27 mouse cellular contexts compared by ENCODE assay signal in genomic region chr12:13518082-13518481, GRCm38 (mm10).
DNase-seq lines count a peak whose midpoint lies in the region; ATAC-seq and TF ChIP-seq lines count a peak whose summit lies in the region.
"Had no signal": no experiment of that assay in that cellular context is flagged by ENCODE, and none has a peak within 500 bp of the region (broad histone marks: within the 10 kb centered on the region; RNA-seq: fewer than 3 reads in every experiment).

No protein-coding gene starts in this region.

- peak overlapping the region; percentile 2 for H3K4me2 ChIP-seq in myocyte (ENCODE audit: low read depth)
- H3K4me2 ChIP-seq: forebrain, embryonic 13.5 days; hindbrain, embryonic 14.5 days; kidney, embryonic 15.5 days; limb, embryonic 12.5 days had no signal

- H3K79me2 ChIP-seq in MEL (ENCODE audit: control insufficient read depth, insufficient read depth, low read length, poor library complexity) = no peaks in the 10 kb centered on the region
- no peaks in the 10 kb centered on the region for H3K79me2 ChIP-seq in myocyte (ENCODE audit: control insufficient read depth, insufficient read depth)

- ATAC-seq in erythroblast, adult 5-6 weeks (replicated peaks; ENCODE audit: low FRiP score, poor library complexity, severe bottlenecking) = no peak
- ATAC-seq: forebrain, embryonic 13.5 days; intestine, embryonic 16.5 days; lung, postnatal 0 days; midbrain, embryonic 16.5 days had no signal

- no peaks in the 10 kb centered on the region for H3K4me1 ChIP-seq in MEL (ENCODE audit: control insufficient read depth in 1 of 2, insufficient read depth in 2 of 2, low read length in 2 of 2)
- H3K4me1 ChIP-seq: forebrain, embryonic 13.5 days; kidney, embryonic 15.5 days; limb, embryonic 12.5 days; midbrain, embryonic 10.5 days had no signal

- TF ChIP-seq CTCF in MEL (IDR thresholded peaks at IDR 0.05 in 2 of 3, conservative IDR thresholded peaks at IDR 0.05 in 1 of 3; ENCODE audit: control insufficient read depth in 1 of 3, insufficient read depth in 1 of 3, low read depth in 2 of 3, low read length in 3 of 3, poor library complexity in 1 of 3, severe bottlenecking in 1 of 3) = no peak

- H3K9ac ChIP-seq in MEL (ENCODE audit: control insufficient read depth, low read depth, low read length, poor library complexity, severe bottlenecking) = no peak overlapping the region
- H3K9ac ChIP-seq: forebrain, embryonic 13.5 days; hindbrain, embryonic 14.5 days; kidney, embryonic 15.5 days; limb, embryonic 12.5 days had no signal

- TF ChIP-seq EP300 in MEL (IDR thresholded peaks at IDR 0.05; ENCODE audit: low read depth in 1 of 2, low read length in 2 of 2) = no peak

- no peaks in the 10 kb centered on the region for H3K9me3 ChIP-seq in MEL (replicated peaks; ENCODE audit: insufficient read depth, low read length)
- H3K9me3 ChIP-seq: forebrain, embryonic 13.5 days; kidney, embryonic 15.5 days; limb, embryonic 12.5 days; midbrain, embryonic 10.5 days had no signal

- H3K4me3 ChIP-seq in MEL (ENCODE audit: control insufficient read depth in 1 of 2, insufficient read depth in 1 of 2, low read depth in 2 of 2, low read length in 2 of 2) = no peak overlapping the region
- no peak overlapping the region for H3K4me3 ChIP-seq in myocyte
- H3K4me3 ChIP-seq: forebrain, embryonic 13.5 days; heart, adult 2 months; kidney, embryonic 15.5 days; limb, embryonic 12.5 days; midbrain, embryonic 10.5 days had no signal

- TF ChIP-seq RAD21 in MEL (IDR thresholded peaks at IDR 0.05; ENCODE audit: low read depth, low read length) = no peak

- H3K36me3 ChIP-seq in MEL (ENCODE audit: control insufficient read depth in 1 of 2, insufficient read depth in 2 of 2, low read length in 2 of 2) (peaks cover 0 to 2% of the 10 kb centered on the region in 2 experiments; a peak in 2 of 4 replicates), myocyte (ENCODE audit: control insufficient read depth, insufficient read depth) (peaks cover 1% of the 10 kb centered on the region)

- peak; percentile 28 for DNase-seq in heart, adult 11 months
- no peak for DNase-seq in heart, postnatal 4 days
- DNase-seq in MEL (ENCODE audit: low read depth, low spot score) = peak; percentile 45
- DNase-seq in induced T-regulatory cell, adult 2 months (ENCODE audit: low read depth) = peak; percentile 63
- no peak for DNase-seq in urinary bladder, adult 2 months (ENCODE audit: low spot score)
- DNase-seq in frontal cortex, postnatal 10 days (ENCODE audit: low spot score in 2 of 2) = no peak
- DNase-seq: adrenal gland, adult 2 months; B cell, adult 2 months; cerebellum, adult 11-12 months; cerebellum, postnatal 25 days; gastrocnemius, postnatal 14 days; heart, adult 2 months; heart, postnatal 36 days; kidney, postnatal 36 days; thymus, adult 18-20 months; thymus, postnatal 4 days had no signal

- no peak overlapping the region for H3K27ac ChIP-seq in MEL (ENCODE audit: control insufficient read depth, low read depth, low read length)
- H3K27ac ChIP-seq: forebrain, embryonic 13.5 days; heart, adult 2 months; hindbrain, embryonic 14.5 days; kidney, embryonic 15.5 days; limb, embryonic 12.5 days; macrophage; midbrain, embryonic 10.5 days had no signal

- TF ChIP-seq POLR2A in MEL (IDR thresholded peaks at IDR 0.05; ENCODE audit: control insufficient read depth in 1 of 2, insufficient read depth in 1 of 2, low read depth in 1 of 2, low read length in 2 of 2, poor library complexity in 1 of 2) = no peak
- TF ChIP-seq POLR2A in myocyte (IDR thresholded peaks at IDR 0.05; ENCODE audit: insufficient read length, low read depth) = no peak

- no peak overlapping the region for H3ac ChIP-seq in myocyte (ENCODE audit: control insufficient read depth, insufficient read length)

- H3K27me3 ChIP-seq in MEL (ENCODE audit: control insufficient read depth in 1 of 2, insufficient read depth in 2 of 2, low read length in 2 of 2) (no peaks in the 10 kb centered on the region), myocyte (ENCODE audit: control insufficient read depth, insufficient read depth, insufficient read length) (no peaks in the 10 kb centered on the region)
- H3K27me3 ChIP-seq: forebrain, embryonic 13.5 days; kidney, embryonic 15.5 days; limb, embryonic 12.5 days had no signal

TF ChIP-seq in MEL, 35 proteins besides CTCF, POLR2A, EP300 and RAD21:
- TF ChIP-seq SIN3A (IDR thresholded peaks at IDR 0.05; ENCODE audit: low read length) (0 out of 2 replicates have a peak, but pooled peaks have one; percentile 18), TBP (IDR thresholded peaks at IDR 0.05; ENCODE audit: low read depth, low read length) (no peak), NELFE (IDR thresholded peaks at IDR 0.05; ENCODE audit: low read depth, low read length) (no peak), MXI1 (IDR thresholded peaks at IDR 0.05; ENCODE audit: low read depth, low read length) (peak; percentile 20; the same call in 1 of the 2 replicates), GABPA (IDR thresholded peaks at IDR 0.05; ENCODE audit: low read depth, low read length) (no peak), ELF1 (IDR thresholded peaks at IDR 0.05; ENCODE audit: low read depth, low read length) (no peak)

TF ChIP-seq in myocyte, 11 proteins besides CTCF, POLR2A, EP300 and RAD21:
- no peak for TF ChIP-seq CEBPB (IDR thresholded peaks at IDR 0.05; ENCODE audit: insufficient read depth, poor library complexity, severe bottlenecking)
- TF ChIP-seq MAX (IDR thresholded peaks at IDR 0.05; ENCODE audit: low read depth) = no peak
- no peak for TF ChIP-seq SRF (IDR thresholded peaks at IDR 0.05; ENCODE audit: control insufficient read depth, insufficient read length, low read depth)
- no peak for TF ChIP-seq MYOG (IDR thresholded peaks at IDR 0.05; ENCODE audit: control insufficient read depth in 1 of 3, insufficient read depth in 1 of 3, insufficient read length in 2 of 3, low read depth in 2 of 3)
- no peak for TF ChIP-seq REST (IDR thresholded peaks at IDR 0.05; ENCODE audit: insufficient read depth, insufficient read length)
- TF ChIP-seq TCF12 (IDR thresholded peaks at IDR 0.05; ENCODE audit: insufficient read depth, poor library complexity, severe bottlenecking) = no peak
- no peak for TF ChIP-seq USF1 (IDR thresholded peaks at IDR 0.05; ENCODE audit: low read depth)
- no peak for TF ChIP-seq POLR2AphosphoS2 (IDR thresholded peaks at IDR 0.05; ENCODE audit: insufficient read length, low read depth)
- TF ChIP-seq MYOD1 (IDR thresholded peaks at IDR 0.05; ENCODE audit: control insufficient read depth in 1 of 3, insufficient read length in 2 of 3, low read depth in 2 of 3) = no peak
- TF ChIP-seq TCF3 (IDR thresholded peaks at IDR 0.05; ENCODE audit: insufficient read length, low read depth) = no peak
- no peak for TF ChIP-seq E2F4 (IDR thresholded peaks at IDR 0.05; ENCODE audit: insufficient read depth)

Comparison
In these comparisons a context has a peak if more than half of its experiments do, and no peak if none do; other contexts are left out.
1. DNase-seq: peak in heart, adult 11 months (single experiment), MEL (single experiment) and induced T-regulatory cell, adult 2 months (single experiment); none in heart, postnatal 4 days (single experiment), urinary bladder, adult 2 months (single experiment) and frontal cortex, postnatal 10 days (0 of 2).